Mouse (Mus musculus) embryonic facial prominence, embryonic 11.5 days (tissue): ENCODE results near the gene Kcnc3. TPM values are rescaled to one million over a fixed set of nuclear protein-coding genes. Genes with fewer than 3 reads are reported as not detected.

Source experiments
- ATAC-seq: fragments of 200-750 bp; cut with Nextera tagmentation; replicated peaks from 2 replicates; pipeline ENCODE4 v1.8.0; 2017; ENCODE audit warnings: low read depth; ENCODE audit not compliant: insufficient number of reproducible peaks, low FRiP score, low TSS enrichment
- DNase-seq: peaks from one replicate; pipeline ENCODE4 v3.0.0-alpha.2; 2015; ENCODE audit warnings: low spot score
- H3K27ac ChIP-seq: fragments of 300-500 bp; sonication (generic); replicated peaks from 2 replicates; pipeline ENCODE4 v1.5.1; 2014; ENCODE audit warnings: mild to moderate bottlenecking, low read depth, low read length, control low read depth
- H3K27me3 ChIP-seq: fragments of 300-500 bp; sonication (generic); 2 replicates; pipeline ENCODE4 v1.6.1; 2014; ENCODE audit warnings: mild to moderate bottlenecking, low read length, moderate library complexity, mixed read lengths; ENCODE audit not compliant: control insufficient read depth, insufficient read depth
- H3K36me3 ChIP-seq: fragments of 300-500 bp; sonication (generic); replicated peaks from 2 replicates; pipeline ENCODE4 v1.6.1; 2014; ENCODE audit warnings: low read depth, mild to moderate bottlenecking, low read length, moderate library complexity, mixed read lengths; ENCODE audit not compliant: control insufficient read depth, insufficient read depth
- H3K4me1 ChIP-seq: fragments of 300-500 bp; sonication (generic); 2 replicates; pipeline ENCODE4 v1.6.1; 2014; ENCODE audit warnings: low read length, mixed read lengths; ENCODE audit not compliant: control insufficient read depth, insufficient read depth
- H3K4me2 ChIP-seq: fragments of 300-500 bp; sonication (generic); 2 replicates; pipeline ENCODE4 v1.6.1; 2014; ENCODE audit warnings: low read depth, mild to moderate bottlenecking, control low read depth, low read length, moderate library complexity
- H3K4me3 ChIP-seq: fragments of 300-500 bp; sonication (generic); 2 replicates; pipeline ENCODE4 v1.5.1; 2014; ENCODE audit warnings: low read depth, low read length, control low read depth
- H3K9ac ChIP-seq: fragments of 300-500 bp; sonication (generic); replicated peaks from 2 replicates; pipeline ENCODE4 v1.6.1; 2014; ENCODE audit warnings: mild to moderate bottlenecking, control low read depth, low read length
- H3K9me3 ChIP-seq: fragments of 300-500 bp; sonication (generic); replicated peaks from 2 replicates; pipeline ENCODE4 v1.6.1; 2016; ENCODE audit warnings: mild to moderate bottlenecking, low read length, inconsistent platforms, mixed read lengths; ENCODE audit not compliant: control insufficient read depth
- WGBS: fragments of 180-500 bp; shearing (Covaris S2); extraction: QIAGEN DNeasy Blood & Tissue Kit; methylation state at CpG from one replicate; pipeline ENCODE4 v1.1.7; 2014; 5-methylcytosine and 5-hydroxymethylcytosine counted together
- polyA plus RNA-seq: library from polyadenylated mRNA; unstranded; fragments of >200 nt; fragmentation: Nextera tagmentation; extraction: Ambion mirVana; gene quantifications from 2 replicates; pipeline ENCODE4 v1.2.1, GENCODE M21; 2014

The Kcnc3 gene
- polyA plus RNA-seq, 1 experiment from 2014 or later: 0.32 TPM

DNA sequence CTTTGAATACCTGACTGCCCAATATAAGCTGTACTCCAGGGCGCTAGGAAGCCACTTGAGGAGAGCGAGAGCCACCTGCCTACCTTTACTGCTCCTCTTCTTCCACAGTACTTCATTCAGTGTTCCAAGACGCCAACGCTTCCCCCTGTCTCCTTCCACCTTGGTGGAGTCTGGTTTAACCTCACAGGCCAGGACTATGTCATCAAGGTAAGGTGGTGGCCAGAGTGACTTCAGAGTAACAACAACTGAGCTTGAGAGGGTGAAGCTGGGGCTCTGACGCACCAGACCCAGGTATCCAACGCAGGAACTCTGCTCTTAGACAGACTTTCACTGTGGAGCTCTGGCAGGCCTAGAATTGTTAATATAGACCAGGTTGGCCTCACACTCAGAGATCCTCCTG lies 4.9 kb upstream of the Kcnc3 start:
- WGBS: 92% methylated on average over 6 of the region's 6 CpGs
- H3K36me3 ChIP-seq: no peaks in the 10 kb centered on the region
- no peak overlapping the region for H3K4me3 ChIP-seq
- ATAC-seq (no peak), DNase-seq (no peak)
- H3K4me2 ChIP-seq: no peak overlapping the region
- H3K9me3 ChIP-seq: no peaks in the 10 kb centered on the region
- H3K27me3 ChIP-seq: peaks cover 22% of the 10 kb centered on the region
- no peak overlapping the region for H3K27ac ChIP-seq
- H3K4me1 ChIP-seq: no peaks in the 10 kb centered on the region; the same call in none of the 2 replicates
- H3K9ac ChIP-seq: no peak overlapping the region

- no peaks in the 10 kb centered on the region for H3K36me3 ChIP-seq
- no peaks in the 10 kb centered on the region for H3K9me3 ChIP-seq
- H3K4me1 ChIP-seq: peaks cover 4% of the 10 kb centered on the region
- no peak for DNase-seq
- 17% methylated on average over 19 of the region's 19 CpGs for WGBS
- ATAC-seq: no peak
- H3K9ac ChIP-seq: peak overlapping the region; percentile 11; the same call in 1 of the 2 replicates
- no peak overlapping the region for H3K27ac ChIP-seq
- peak overlapping the region; percentile 23; the same call in 1 of the 2 replicates for H3K4me3 ChIP-seq
- H3K27me3 ChIP-seq: peaks cover 26% of the 10 kb centered on the region
- H3K4me2 ChIP-seq: peak overlapping the region; percentile 32
Observed at GRCm38 (mm10) chr7:44586518-44586917, 3.9 kb upstream of the Kcnc3 start.

DNA sequence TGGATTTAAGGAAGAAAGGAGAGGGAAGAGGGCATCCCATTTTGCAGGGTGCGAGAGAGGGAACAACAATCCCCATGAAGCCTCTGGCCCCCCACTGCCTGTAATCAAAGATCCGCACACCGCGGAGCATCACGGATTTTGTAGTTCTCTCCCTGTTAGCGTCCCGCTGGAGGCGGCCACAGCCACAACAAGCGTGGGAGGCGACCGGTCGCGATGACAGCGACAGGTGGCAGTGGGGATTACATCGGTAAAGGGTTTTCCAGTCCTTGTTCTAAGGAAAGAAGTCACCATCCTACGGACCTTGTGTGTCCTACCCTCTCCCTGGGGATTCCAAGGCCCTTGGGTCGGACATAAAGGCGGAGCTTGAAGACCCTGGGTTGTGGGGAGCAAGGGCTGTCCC lies 3.5 kb upstream of the Kcnc3 start:
- Histone ChIP-seq H3K4me2 (peak overlapping the region; percentile 32), H3K9me3 (no peaks in the 10 kb centered on the region), H3K4me1 (peaks cover 4% of the 10 kb centered on the region), H3K27me3 (peaks cover 30% of the 10 kb centered on the region), H3K9ac (peak overlapping the region; percentile 4; the same call in 1 of the 2 replicates), H3K27ac (no peak overlapping the region), H3K4me3 (peak overlapping the region; percentile 23), H3K36me3 (no peaks in the 10 kb centered on the region)
- ATAC-seq (no peak), DNase-seq (peak; percentile 85)
- under 1% methylated on average over 18 of the region's 18 CpGs for WGBS

DNA sequence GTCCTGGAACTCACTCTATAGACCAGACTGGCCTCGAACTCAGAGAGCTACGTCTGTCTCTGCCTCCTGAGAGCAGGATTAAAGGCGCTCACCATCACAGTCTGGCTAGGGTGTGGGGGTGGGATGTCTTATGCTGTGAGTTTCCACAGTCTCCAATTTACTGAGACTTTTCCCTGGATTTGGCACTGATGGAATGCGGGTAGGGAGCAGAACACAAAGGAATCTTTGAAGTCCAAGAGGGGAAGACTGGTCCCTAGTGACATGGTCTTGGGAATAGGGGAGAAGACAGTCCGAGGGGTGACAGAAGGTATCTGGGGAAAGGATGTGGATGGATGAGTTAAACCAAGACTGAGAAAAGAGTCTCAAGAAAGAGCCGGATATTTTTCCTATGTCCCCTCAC lies 2.8 kb upstream of the Kcnc3 start:
- Histone ChIP-seq H3K4me3 (no peak overlapping the region), H3K4me1 (peaks cover 4% of the 10 kb centered on the region), H3K9me3 (no peaks in the 10 kb centered on the region), H3K4me2 (no peak overlapping the region; the same call in 1 of the 2 replicates), H3K36me3 (no peaks in the 10 kb centered on the region), H3K27me3 (peaks cover 37% of the 10 kb centered on the region), H3K27ac (no peak overlapping the region), H3K9ac (no peak overlapping the region)
- ATAC-seq (no peak), DNase-seq (no peak)
- WGBS: 34% methylated on average over 6 of the region's 6 CpGs

- Histone ChIP-seq H3K36me3 (no peaks in the 10 kb centered on the region), H3K4me1 (peaks cover 4% of the 10 kb centered on the region), H3K27me3 (peaks cover 43% of the 10 kb centered on the region), H3K27ac (no peak overlapping the region), H3K9ac (peak overlapping the region; percentile 35), H3K4me2 (peak overlapping the region; percentile 62), H3K9me3 (no peaks in the 10 kb centered on the region), H3K4me3 (peak overlapping the region; percentile 31; the same call in 1 of the 2 replicates)
- no peak for DNase-seq
- ATAC-seq: no peak
- WGBS: 8% methylated on average over 12 of the region's 12 CpGs
Observed at GRCm38 (mm10) chr7:44588338-44588737, 2.1 kb upstream of the Kcnc3 start.

DNA sequence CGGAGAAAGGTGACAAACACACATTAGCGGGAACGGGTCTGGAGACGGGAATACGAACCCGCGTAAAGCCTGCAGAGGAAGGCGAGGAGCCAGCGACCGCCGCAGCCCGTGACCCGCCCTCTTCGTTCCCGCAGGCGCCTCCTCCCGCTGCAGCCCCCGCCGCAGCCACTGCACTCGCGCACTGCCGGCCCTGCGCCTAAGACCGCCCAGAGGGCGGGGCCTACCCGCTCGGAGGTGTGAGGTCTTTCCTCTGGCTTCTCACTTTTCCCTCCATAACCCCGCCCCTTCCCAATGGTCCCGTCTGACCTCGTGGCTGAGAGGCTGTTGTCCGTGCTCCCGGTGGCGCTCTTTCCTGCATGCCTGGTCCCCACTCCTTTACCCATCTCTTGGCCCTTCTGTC lies 1.3 kb upstream of the Kcnc3 start:
- Histone ChIP-seq H3K9me3 (no peaks in the 10 kb centered on the region), H3K9ac (no peak overlapping the region; the same call in 1 of the 2 replicates), H3K4me3 (peak overlapping the region; percentile 31), H3K36me3 (no peaks in the 10 kb centered on the region), H3K27ac (no peak overlapping the region), H3K4me2 (peak overlapping the region; percentile 62), H3K4me1 (peaks cover 4% of the 10 kb centered on the region), H3K27me3 (peaks cover 46% of the 10 kb centered on the region)
- 0% methylated on average over 33 of the region's 33 CpGs for WGBS
- DNase-seq (peak; percentile 89), ATAC-seq (0 out of 2 replicates have a peak, but pooled peaks have one; percentile 19)

DNA sequence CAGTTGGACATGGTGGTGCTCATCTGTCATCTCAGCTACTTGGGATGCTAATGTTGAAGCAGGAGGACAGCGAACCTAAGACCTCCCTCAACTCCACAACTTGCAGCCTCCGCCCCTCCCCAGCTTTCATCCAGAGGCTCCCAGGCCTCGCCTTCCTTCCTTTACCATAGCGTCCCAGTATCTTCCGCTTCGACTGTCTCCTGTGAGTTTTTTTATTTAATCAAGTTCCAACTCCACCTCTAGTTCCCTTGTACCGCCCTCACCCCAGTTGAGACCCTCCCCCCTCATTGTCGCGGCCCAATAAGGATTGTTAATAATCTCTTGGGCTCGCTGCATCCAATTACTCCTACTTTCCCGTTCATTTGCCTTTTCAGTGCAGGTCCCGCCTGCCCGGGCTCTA lies 518 bp upstream of the Kcnc3 start:
- 2% methylated on average over 13 of the region's 13 CpGs for WGBS

GRCm38 (mm10) chr7:44591348-44592116 lies 1.1 kb downstream of the Kcnc3 start:
- Histone ChIP-seq H3K4me3 (peak overlapping the region; percentile 52), H3K9me3 (no peaks in the 10 kb centered on the region), H3K4me1 (peaks cover 4% of the 10 kb centered on the region), H3K9ac (peak overlapping the region; percentile 43), H3K27ac (no peak overlapping the region), H3K36me3 (no peaks in the 10 kb centered on the region), H3K27me3 (peaks cover 43% of the 10 kb centered on the region), H3K4me2 (peak overlapping the region; percentile 100)
- ATAC-seq (no peak), DNase-seq (no peak)
- WGBS: under 1% methylated on average over 58 of the region's 60 CpGs

More for the DNA sequence above, 518 bp upstream of the Kcnc3 start:
- peaks cover 46% of the 10 kb centered on the region for H3K27me3 ChIP-seq
- peak overlapping the region; percentile 20 for H3K4me3 ChIP-seq
- no peak for DNase-seq
- peak overlapping the region; percentile 62 for H3K4me2 ChIP-seq
- H3K4me1 ChIP-seq: peaks cover 4% of the 10 kb centered on the region
- no peak overlapping the region for H3K9ac ChIP-seq
- no peak for ATAC-seq
- H3K27ac ChIP-seq: no peak overlapping the region
- no peaks in the 10 kb centered on the region for H3K9me3 ChIP-seq
- no peaks in the 10 kb centered on the region for H3K36me3 ChIP-seq
